Mouse (Mus musculus) retina, postnatal 1 day (tissue): ENCODE data around the gene Lmln.
"Not testable (repeated sequence)": the region's sequence is repeated elsewhere in the genome, so short reads cannot be mapped to it uniquely, and the experiment has no call there.

Experiments used
- DNase-seq: peaks from one replicate; pipeline ENCODE4 v3.0.0-alpha.2; 2012

Lmln gene

DNA sequence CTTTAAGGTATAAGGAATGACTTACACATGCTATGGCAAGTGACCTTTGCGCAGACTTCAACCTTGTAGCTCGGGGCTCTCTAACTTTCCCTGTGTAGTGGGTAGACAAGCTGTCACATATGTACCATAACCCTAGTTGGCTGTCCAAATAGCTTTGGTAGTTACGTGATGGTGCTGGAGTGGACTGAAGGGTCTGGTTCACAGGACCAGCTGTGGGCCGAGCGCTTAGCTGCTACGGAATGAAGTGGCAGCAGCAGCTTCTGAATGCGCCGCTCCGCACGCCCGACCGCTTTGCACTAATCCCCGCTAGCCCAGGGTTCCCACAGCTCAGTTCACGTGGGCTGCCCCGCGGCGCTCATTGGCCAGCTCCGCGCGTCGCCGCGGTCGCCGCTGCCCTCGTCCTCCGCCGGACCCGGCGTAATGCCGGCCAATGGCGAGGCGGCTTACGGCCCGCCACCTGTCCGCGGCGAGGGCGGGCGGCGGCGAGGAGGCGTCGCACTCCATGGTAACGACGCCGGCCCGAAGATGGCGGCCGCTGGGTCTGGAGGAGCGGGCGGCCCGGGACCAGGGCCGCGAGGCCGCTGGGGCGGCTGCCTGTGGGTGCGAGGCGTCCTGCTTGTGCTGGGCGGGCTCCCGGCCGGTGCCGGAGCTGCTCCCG, at the start of gene Lmln:
TSS of gene Lmln (plus strand) at position 498 of the 658 bp plus-strand sequence.
- DNase-seq = peak; percentile 98

DNA sequence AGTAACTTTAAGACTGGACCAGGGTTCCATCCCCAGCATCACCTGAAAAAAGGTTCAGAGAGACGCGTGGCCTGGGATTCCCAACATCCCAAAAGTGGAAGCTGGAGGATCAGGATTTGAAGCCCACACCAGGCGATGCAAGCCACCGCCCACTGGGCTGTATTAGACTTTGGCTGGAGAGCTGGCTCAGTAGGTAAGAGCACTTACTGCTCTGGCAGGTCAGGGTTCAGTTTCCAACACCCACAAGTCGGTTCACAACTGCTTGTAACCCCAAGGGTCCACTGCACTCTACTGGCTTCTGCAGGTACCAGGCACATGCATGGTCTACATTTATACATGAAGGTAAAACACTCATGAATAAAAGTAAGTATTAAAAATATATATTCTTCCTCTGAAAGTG, 48.5 kb upstream of the Lmln start:
- DNase-seq = no peak

DNA sequence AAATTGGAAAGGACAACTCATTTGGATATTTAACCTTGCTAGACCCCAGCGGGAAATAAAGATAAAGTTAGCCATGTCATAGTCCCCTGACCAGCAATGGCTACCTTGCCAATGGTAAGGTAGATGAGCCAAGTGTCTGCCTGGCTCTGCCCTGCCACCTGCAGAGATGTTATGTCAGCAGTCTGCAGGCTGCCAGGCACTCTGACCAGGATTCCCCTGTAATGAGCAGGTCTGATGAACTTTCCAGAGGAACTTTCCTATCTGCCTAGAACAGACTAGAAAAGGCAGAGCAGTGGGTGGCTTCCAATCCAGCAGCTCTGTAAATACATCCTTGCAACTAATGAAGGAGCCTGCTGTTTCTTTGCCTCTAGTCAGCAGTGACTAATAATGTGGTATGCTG, 47.4 kb upstream of the Lmln start:
- DNase-seq = no peak

DNA sequence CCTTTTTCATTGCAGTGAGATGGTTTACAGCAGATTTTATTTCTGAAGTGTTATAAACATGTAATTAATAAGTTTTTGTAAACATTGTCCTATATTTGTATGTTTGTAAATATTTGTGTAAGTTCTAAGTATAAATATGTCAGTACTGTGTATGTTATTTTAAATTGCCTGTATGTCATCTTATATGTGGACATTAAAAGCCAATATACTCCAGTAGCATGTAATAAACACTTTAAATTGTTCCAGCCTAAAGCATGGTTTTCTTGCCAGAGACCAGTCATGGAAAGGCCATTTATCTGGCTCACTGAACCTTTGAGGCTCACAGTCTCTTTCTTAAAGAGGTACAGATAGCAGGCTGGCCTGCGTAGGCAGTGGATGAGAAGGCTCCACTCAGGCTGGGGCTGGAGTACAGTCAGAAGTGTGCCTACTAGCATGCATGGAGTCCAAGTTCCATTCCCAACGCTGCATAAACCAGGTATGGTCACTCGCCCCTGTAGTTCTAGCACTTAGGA, 46.9 kb upstream of the Lmln start:
- no peak for DNase-seq

DNA sequence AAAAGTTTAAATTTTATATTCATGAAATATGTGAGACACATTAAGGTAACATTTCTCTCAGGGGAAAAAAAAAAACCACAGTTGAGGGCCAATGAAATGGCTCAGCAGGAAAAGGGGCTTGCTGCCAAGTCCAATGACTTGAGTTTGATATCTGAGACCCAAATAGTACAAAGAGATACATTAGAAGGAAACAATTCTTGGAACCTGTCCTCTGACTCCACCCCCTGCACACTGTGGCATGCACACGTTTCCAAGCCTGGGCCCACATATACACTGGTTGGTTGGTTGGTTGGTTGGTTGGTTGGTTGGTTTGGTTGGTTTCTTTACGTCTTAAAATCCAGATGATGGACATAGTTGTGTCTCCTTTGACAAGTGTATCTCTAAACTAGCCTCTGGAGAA, 46.3 kb upstream of the Lmln start:
- no peak for DNase-seq

DNA sequence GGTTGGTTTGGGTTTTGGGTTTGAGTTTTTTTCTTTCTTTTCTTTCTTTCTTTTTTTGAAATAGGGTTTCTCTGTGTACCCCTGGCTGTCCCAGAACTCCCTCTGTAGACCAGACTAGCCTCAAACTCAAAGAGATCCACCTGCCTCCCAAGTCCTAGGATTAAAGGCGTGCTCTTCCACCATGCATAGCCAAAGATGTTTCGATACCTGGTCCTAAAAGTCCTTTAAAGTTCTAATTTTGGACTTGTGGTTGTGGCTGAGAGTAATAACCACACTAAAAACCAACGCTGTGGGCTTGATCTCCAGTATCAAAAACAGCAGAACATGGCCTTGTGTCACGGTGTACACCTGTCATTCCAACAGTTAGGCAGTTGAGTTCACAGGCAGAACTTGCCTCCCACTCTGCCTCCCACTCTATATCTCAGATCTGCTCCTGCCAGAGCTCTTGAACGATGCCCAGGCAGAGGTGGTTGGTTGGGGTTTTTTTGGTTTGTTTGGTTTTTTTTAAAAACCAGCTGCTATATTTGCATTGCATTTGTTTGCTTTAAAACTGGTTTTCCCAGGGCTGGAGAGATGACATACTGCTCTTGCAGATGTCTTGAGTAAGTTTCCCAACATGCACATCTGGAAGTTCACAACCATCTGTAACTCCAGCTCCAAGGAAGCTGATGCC, 44.5 kb upstream of the Lmln start:
- DNase-seq = no peak

DNA sequence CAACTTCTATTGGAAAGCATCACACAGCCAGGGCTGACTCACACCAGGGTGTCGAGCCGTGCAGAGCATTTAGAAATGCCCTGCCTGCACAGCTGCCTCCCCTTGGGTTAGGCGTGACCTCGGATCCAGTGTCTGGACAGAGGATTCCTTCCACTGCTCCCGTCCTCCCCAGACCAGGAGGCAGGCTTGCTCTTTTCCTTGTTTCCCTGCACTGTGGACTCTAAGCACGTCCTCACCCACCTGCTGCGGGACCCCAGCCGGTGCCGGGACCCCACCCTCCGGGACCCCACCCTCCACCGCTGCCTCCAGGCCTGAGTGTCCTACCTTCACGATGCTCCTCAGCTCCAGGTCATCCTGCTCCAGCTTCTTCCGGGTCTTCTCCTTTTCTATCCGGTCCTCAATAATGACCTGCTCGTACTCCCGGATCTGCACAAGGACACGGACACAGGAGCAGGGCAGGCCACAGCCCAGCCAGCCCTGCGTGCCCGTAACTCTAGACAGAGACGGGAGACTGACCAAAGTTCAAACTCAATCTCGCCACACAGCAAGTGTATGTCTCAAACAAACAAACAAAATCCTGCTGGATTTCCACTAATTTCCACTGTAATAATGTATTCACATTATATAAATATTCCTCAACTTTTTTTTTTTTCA, 43.1 kb upstream of the Lmln start:
- no peak for DNase-seq

DNA sequence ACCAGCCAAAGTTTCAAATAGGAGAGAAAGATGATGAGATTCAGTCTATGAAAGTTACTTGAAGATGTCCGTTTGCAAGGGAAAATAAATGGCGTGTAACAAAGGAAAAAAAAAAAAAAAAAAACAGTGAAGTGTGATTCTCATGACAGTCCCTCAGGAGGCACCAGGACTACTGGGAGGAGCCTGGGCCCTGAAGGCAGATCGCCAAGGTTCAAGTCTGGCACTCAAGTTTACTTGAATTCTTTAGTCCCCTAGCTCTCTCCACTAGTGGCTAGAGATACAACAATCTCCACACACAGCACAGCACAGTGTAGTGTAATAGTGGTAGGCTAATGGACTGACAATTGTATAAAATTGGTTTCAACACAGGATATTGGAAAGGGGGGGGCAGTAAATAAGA, 40.9 kb upstream of the Lmln start:
- DNase-seq = no peak

DNA sequence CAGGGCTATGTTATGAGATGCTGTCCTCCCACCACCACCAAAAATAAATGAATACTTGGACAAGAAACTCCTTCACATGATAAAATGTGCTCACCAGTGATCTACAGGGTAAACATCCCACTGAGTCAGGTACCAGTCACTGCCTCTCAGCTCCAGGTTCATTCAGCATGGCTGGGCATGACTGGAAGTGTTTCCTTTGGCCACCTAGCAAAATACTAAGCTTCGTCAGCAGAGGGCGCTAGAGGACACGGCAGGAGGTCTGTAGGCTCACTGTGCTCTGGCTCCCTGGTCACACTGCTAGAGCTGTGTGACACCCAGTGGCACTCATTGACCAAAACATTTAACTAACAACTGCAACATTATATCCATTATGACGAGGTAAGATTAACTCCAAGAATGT, 38.6 kb upstream of the Lmln start:
- peak; percentile 88 for DNase-seq

DNA sequence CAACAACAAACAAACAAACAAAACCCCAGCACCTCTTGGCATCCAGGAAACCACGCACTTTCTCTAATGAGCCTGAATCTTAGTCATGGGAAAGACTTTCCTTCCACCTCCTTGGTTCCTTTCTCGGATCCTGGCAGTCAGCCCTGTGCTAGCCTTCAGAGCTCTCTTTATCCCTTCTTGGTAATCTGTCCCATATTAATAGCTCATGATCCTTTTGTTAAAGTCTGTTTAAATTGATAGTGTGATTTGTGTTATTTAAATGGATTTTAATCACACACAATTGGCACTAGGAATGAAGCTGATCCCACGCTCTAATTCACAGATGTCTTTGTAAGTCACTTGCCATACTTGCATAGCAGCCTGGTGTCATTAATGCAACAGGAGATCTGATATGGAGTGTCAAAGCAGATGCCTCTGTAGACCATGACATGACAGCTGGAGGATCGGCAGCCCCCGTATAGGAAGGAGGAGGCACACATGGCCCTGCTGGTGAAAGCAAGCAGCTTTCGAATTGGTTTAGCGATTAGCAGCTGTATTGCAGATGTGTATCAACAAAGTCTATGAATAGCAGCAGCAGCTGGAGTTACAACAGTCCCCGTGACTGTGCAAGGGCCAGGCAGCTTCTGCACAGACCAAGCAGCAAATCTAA, 37.7 kb upstream of the Lmln start:
- peak; percentile 80 for DNase-seq

DNA sequence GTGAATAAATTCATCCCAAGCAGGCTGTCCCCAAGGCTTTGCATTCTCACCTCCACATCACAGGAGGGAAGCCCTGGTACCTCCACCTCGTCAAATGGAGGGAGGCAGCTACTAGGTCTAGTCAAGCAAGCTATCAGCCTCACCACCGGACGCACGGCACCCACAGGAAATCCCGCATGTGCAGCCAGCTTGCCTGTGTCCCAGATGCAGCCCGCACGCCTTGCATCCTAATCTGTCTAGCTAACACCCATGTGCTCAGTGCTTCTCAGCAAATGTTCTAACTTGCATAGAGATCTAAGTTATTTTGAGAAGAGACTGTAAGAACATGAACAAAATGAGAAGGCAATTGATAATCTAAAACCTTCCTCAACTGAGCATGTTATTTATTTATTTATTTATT, 36.0 kb upstream of the Lmln start:
- DNase-seq = no peak

DNA sequence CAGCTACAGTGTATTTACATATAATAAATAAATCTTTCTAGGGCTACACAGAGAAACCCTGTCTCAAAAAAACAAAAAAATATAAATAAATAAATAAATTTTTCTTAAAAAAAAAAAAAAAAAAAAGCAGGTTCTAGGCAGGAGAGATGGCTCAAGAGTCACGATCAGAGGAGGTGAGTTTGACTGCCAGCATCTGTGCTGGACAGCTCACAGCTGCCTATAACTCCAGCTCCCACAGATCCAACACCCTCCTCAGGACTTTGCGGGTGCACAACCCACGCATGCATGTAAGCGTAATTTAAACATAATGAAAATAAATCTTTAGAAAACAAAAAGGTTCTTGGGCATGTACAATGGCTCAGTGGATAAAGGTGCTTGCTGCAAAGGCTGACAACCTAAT, 26.3 kb upstream of the Lmln start:
- DNase-seq = no peak

DNA sequence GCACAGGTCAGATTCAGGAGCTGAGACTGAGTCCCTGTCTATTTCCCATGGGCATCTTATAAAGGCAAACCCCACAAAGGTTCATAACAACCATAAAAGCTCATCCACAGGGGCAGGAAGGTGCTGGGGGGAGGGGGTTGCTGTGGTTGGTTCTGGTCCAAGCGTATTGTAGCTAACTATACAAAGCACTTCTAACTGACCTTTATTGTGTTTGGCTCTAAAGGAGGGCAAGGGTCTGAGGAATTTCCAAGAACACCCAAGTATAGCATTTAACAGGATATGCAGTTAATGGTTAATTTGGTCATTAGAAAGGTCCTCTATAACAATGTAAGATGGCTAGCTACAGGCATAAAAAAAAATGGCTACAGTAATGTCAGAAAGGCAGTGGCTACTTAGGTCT, 19.6 kb upstream of the Lmln start:
- DNase-seq = no peak

DNA sequence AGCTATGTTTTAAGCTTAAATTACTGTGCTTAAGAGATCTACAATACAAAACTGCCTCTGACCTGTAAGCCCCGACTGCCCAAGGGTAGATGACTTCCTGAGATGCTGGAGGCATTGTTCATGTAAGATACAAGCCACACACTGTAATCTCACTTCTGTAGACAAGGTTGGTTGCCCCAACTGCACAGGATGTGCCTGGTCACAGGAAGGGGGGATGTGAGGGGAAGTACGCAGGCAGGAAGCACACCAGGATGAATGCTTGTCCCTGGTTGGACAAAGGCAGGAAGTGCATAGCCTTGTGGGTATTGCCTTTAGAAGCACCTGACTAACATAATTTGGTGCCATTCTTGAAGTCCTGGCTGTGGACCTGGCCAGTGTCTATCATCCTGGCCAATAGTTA, 19.1 kb upstream of the Lmln start:
- DNase-seq = no peak

DNA sequence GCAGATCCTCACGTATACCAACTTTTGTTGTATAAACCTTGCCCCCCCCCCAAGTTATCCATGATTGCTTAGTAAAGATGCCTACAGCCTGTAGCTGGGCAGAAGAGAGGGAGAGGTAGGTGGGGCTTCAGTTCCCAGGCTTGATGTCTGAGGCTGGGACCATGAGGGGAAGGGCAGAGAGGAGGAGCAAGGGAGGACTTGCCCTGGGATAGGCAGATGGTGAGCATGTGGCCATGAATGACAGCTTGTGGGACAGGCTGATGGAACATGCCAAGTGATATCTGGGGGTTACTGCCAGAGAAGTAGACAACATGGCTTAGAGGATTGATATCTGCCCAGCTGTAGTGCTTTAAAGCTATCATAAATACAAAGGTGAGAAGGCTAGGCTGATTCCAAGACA, 14.3 kb upstream of the Lmln start:
- no peak for DNase-seq

DNA sequence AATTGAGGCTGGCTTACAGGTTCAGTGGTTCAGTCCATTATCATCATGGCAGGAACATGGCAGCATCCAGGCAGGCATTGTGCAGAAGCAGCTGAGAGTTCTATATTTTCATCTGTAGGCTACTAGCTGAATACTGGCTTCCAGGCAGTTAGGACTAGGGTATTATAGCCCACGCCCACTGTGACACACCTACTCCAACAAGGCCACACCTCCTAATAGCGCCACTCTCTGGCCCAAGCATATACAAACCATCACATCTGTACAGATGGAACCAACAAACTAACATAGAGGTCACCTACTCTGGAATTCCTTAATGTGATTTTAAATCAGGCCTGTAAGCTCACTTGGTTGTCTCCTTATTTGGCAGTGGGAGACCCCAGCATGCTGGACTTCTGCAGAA, 13.6 kb upstream of the Lmln start:
- no peak for DNase-seq

DNA sequence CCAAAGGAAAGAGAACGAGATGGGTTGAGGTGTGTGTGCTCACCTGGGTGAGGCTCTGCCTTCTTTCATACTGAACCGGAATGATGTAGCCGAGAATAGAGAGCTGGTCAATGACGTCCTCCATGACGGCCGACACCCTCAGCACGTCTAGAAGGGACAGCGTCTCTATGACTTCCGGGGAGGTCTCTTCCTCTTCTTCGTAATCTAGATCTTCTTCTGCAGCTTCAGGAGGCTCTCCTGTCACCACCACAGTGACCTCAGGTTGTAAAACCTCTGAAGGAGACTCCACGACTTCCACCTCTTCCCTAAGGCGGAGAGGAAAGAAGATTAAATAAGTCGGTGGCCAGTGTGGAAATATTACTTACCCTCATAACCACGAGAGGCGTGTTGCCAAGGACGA, 12.5 kb upstream of the Lmln start:
- DNase-seq = no peak

DNA sequence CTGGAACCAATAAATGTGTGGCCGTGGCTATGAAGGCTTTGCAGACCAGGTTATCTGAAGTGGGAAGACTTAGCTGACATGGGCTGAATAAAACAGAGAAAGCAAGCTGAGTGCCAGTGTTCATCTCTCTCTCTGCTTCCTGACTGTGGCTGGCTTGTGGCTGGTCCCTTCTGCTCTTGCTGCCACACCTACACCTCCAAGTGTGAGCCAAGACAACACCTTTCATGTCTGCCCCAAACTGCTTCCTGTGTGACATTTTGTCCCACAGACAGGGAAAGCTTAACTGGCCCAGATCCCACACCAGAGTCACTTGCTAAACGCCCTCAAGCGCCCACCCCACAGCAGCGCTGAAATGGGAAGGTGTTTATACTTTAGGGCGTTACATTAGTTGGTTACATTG, 9.2 kb upstream of the Lmln start:
- no peak for DNase-seq

DNA sequence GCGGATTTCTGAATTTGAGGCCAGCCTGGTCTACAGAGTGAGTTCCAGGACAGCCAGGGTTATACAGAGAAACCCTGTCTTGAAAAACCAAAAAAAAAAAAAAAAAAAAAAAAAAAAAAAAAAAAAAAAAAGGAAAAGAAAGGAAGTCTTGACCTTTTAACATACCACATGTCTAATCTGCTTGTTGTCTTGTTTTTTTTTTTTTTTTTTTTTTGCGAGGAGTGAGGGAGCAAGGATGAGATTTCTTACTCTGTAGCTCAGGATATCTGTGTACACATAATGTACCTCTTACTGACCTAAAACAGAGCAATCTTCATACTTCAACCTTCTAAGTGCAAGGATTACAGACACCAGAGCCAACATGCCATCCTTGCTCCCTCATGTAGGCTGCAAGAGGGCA, 7.4 kb upstream of the Lmln start:
- DNase-seq = not testable (repeated sequence)

DNA sequence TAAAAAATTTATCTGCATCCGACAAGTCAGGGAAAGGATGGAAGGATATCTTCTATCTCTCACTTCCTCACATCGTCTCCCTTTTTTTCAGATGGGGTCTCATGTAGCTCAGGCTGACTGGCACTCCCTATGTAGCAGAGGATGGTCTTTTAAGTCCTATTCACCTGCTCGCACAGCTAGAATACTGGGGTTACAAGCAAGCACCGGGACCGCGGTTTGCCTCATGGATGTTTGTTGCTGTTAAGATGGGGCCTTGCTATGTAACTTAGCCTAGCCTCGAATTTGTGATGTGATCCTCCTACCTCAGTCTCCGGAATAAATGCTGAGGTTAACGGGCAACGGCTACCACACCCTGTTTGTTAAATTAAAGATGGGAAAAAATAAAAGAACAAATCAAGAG, 6.7 kb upstream of the Lmln start:
- no peak for DNase-seq

DNA sequence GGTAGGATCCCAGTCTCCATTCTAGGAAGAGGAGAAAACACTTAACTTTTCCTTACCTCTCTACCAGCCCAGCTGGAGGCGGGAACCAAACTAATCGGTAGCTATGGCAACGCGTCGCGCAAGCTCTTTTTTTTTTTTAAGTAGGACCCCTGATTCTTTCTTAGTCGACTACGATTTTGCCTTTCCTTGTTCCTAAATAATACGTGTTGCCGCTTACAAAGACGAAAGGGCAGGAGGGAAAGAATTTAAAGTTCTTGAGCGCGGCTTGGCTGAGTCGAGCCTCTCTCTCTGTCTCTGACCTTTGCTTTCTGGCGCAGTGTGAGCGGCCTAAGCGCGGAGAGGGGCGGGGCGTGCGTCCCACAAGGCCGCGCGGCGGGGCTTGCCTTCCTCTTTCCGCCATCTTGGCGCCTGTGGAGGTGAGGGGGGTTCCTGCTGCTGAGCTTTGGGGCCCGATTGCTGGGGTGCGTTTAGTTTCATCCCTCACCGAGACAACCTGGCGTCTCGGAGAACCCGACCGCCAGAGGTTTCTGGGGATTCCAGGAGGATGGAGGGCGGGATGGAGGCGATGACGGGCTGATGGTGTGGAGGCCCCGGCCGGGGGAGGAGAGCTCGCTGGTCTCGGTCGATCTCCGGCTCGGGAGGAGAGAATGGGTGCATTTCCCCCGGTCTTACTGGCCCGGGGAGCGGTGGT, 6.1 kb upstream of the Lmln start, which contains the start of the genes Iqcg and Rpl35a:
TSS of gene Iqcg (minus strand) at position 124 of the 691 bp plus-strand sequence.
TSS of gene Rpl35a (plus strand) at position 359 of the 691 bp plus-strand sequence.
- DNase-seq = peak; percentile 95

DNA sequence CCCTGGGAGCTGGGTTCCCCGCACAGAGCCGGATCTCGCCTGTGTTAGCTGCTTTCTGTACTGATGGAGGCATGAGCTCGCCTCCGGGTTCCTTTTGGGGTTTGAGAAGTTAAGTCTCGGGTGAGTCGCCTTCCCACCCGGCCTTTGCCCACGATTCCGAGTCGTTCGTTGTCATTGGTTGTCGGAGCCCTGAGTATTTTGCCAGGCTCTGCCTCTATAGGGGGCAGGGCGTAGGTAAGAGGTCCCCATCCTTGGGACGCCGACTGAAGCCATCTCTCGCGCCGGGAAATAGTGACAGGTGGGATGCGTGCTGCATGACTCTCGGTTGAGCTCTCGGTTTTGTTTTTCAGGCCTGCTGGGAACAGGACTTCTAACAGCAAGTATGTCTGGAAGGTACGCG, 5.5 kb upstream of the Lmln start:
- no peak for DNase-seq

DNA sequence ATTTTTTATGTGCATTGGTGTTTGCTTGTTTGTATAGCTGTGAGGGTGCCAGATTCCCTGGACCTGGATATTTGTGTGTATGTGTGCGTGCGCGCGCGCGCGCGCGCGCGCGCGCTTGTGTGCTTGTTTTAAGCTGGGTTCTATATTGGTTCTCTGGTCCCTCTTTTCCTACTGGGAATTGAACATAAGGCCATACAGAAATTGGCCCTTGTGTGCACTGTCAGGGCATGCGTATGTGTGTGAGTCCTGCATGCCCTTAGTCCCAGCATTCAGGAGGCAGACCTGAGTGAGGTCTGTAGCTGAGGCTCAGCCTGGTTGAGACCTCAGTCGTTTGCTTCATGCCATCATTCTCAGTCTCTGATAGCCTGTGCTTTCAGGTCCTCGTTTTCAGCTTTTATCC, 4.3 kb upstream of the Lmln start:
- DNase-seq = no peak
